Mouse (Mus musculus) olfactory bulb, adult 2 months (tissue): Measurements from ENCODE around the gene Sbno2. TPM values are rescaled to one million over a fixed set of nuclear protein-coding genes. Genes with fewer than 3 reads are reported as not detected.

Experiments used
- H3K27ac ChIP-seq: fragments of 200-500 bp; 2 replicates; pipeline ENCODE4 v1.5.1; 2012; ENCODE audit warnings: low read depth, low read length; ENCODE audit not compliant: insufficient read depth
- H3K4me1 ChIP-seq: fragments of 200-500 bp; 2 replicates; pipeline ENCODE4 v1.6.1; 2012; ENCODE audit warnings: low read length; ENCODE audit not compliant: control insufficient read depth, insufficient read depth
- H3K4me3 ChIP-seq: fragments of 200-500 bp; 2 replicates; pipeline ENCODE4 v1.5.1; 2012; ENCODE audit warnings: mild to moderate bottlenecking, low read depth, low read length, moderate library complexity; ENCODE audit not compliant: insufficient read depth
- CTCF ChIP-seq: fragments of 200-500 bp; IDR thresholded peaks from 2 replicates; pipeline ENCODE4 v1.5.1; 2012; ENCODE audit warnings: low read depth, mild to moderate bottlenecking, low read length, moderate library complexity; ENCODE audit not compliant: insufficient read depth
- POLR2A ChIP-seq: fragments of 200-500 bp; IDR thresholded peaks from 2 replicates; pipeline ENCODE4 v1.6.1; 2012; ENCODE audit warnings: mild to moderate bottlenecking, low read depth, low read length, moderate library complexity; ENCODE audit not compliant: insufficient read depth
- WGBS: fragments of 180-500 bp; shearing (Covaris S2); methylation state at CpG from one replicate; pipeline ENCODE4 v1.1.7; 2018; 5-methylcytosine and 5-hydroxymethylcytosine counted together
- polyA plus RNA-seq: library from polyadenylated mRNA; stranded (reverse); fragments of >200 nt; gene quantifications from 2 replicates; pipeline ENCODE4 v1.2.4, GENCODE M21; 2012; ENCODE audit warnings: low replicate concordance; ENCODE audit not compliant: missing spikeins, insufficient read depth, insufficient read length

Sbno2 gene
- polyA plus RNA-seq, 1 experiment = not detected

GRCm38 (mm10) chr10:80021320-80021641 is 84.1 kb downstream of the Sbno2 start:
- TF ChIP-seq POLR2A = no peak
- TF ChIP-seq CTCF = no peak
- Histone ChIP-seq H3K4me1 (peaks cover 3% of the 10 kb centered on the region), H3K4me3 (no peak overlapping the region), H3K27ac (no peak overlapping the region)
- 89% methylated on average over 13 of the region's 13 CpGs for WGBS

- TF ChIP-seq POLR2A (no peak), CTCF (no peak)
- WGBS = 83% methylated on average over 18 of the region's 18 CpGs
- H3K4me1 ChIP-seq = peaks cover 3% of the 10 kb centered on the region
- H3K4me3 ChIP-seq = no peak overlapping the region
- no peak overlapping the region for H3K27ac ChIP-seq
These were observed 84.6 kb downstream of the Sbno2 start for GRCm38 (mm10) chr10:80020603-80021319.

GRCm38 (mm10) chr10:80020191-80020590 is 85.2 kb downstream of the Sbno2 start:
- 43% methylated on average over 11 of the region's 11 CpGs for WGBS
- no peak for TF ChIP-seq POLR2A
- TF ChIP-seq CTCF = no peak
- no peak overlapping the region for H3K4me3 ChIP-seq
- H3K27ac ChIP-seq = no peak overlapping the region
- peaks cover 3% of the 10 kb centered on the region for H3K4me1 ChIP-seq

GRCm38 (mm10) chr10:80019471-80020131 is 85.8 kb downstream of the Sbno2 start:
- no peak for TF ChIP-seq POLR2A
- TF ChIP-seq CTCF = no peak
- Histone ChIP-seq H3K27ac (no peak overlapping the region), H3K4me3 (no peak overlapping the region), H3K4me1 (peaks cover 3% of the 10 kb centered on the region)
- WGBS = 27% methylated on average over 20 of the region's 20 CpGs

GRCm38 (mm10) chr10:80018739-80019297 is 86.6 kb downstream of the Sbno2 start:
- H3K4me3 ChIP-seq = no peak overlapping the region
- H3K27ac ChIP-seq = no peak overlapping the region
- 16% methylated on average over 15 of the region's 15 CpGs for WGBS
- H3K4me1 ChIP-seq = peaks cover 3% of the 10 kb centered on the region
- TF ChIP-seq CTCF = no peak
- TF ChIP-seq POLR2A = no peak

DNA sequence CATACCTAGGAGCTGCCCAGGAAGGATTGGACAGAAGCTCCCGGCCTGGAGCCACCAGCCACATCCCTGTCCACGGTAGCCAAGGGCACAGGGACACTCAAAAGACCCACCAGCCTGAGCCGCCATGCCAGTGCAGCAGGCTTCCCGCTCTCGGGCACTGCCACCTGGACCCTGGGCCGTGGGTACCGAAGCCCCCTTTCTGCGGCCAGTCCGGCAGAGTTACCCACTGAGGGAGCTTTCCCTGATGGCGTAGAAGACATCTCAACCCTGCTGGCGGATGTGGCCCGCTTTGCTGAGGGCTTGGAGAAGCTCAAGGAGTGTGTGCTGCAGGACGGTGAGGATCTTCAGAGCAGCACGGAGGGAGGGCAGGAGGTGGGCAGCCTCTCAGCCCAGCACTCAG is 87.6 kb downstream of the Sbno2 start:
- no peak overlapping the region for H3K27ac ChIP-seq
- H3K4me1 ChIP-seq = peaks cover 3% of the 10 kb centered on the region
- WGBS = 83% methylated on average over 14 of the region's 14 CpGs
- no peak overlapping the region for H3K4me3 ChIP-seq
- TF ChIP-seq POLR2A (no peak), CTCF (no peak)

DNA sequence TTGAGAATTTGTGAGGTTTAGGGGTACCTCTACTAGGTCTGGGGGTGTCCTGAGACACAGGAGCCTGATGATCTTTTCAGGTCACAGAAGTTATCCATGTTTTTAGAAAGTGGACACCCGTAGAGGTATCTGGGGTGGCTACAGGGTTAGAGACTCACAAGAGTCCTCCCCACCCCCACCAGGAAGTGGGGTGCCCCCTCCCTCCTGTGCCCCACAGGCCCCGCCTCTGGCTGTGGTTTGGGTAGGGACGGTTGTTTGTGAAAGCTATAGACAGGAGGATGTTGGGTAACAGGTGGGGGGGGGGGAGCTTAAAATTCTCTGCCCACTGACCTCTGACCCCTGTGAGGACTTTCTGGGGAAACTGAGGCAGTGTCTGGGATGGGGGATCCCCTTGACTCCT is 88.0 kb downstream of the Sbno2 start:
- peak overlapping the region; percentile 0; the same call in 1 of the 2 replicates for H3K4me3 ChIP-seq
- H3K4me1 ChIP-seq = peaks cover 3% of the 10 kb centered on the region
- TF ChIP-seq CTCF (no peak), POLR2A (no peak)
- WGBS = 85% methylated on average over 3 of the region's 3 CpGs
- 0 out of 2 replicates have a peak overlapping the region, but pooled peaks have one; percentile 18 for H3K27ac ChIP-seq

DNA sequence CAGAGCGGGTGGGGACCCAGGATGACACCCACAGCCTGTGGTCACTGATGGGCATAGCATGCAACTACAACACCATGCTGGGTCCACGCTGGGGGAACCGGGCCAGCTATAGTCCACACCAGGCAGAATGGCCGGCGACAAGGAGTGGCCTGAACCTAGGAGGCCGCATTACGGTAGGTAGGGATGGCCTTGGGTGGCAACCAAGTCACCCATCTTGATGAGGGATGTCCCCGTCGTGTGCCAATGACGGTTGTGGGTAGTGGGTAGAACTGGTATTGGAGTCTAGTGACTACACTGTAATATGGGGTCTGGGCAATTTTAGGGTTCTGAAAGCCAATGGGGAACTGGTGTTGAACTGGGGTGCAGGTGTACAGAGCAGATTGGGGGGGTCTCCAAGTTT is 88.4 kb downstream of the Sbno2 start:
- WGBS = 93% methylated on average over 10 of the region's 10 CpGs
- H3K27ac ChIP-seq = 0 out of 2 replicates have a peak overlapping the region, but pooled peaks have one; percentile 18
- peak overlapping the region; percentile 0 for H3K4me3 ChIP-seq
- TF ChIP-seq POLR2A (no peak), CTCF (no peak)
- H3K4me1 ChIP-seq = peaks cover 3% of the 10 kb centered on the region

- peak within 1 kb of the TSS; percentile 0 for H3K4me3 ChIP-seq
- WGBS = 77% methylated on average over 11 of the region's 11 CpGs
These were observed 88.9 kb downstream of the Sbno2 start, which contains the start of gene Arhgap45 for GRCm38 (mm10) chr10:80016511-80016910. Gene Arhgap45 (plus strand): TSS chr10:80016653.

More at GRCm38 (mm10) chr10:80016511-80016910, 88.9 kb downstream of the Sbno2 start, which contains the start of gene Arhgap45:
- H3K4me1 ChIP-seq = peaks cover 3% of the 10 kb centered on the region
- 0 out of 2 replicates have a peak within 1 kb of the TSS, but pooled peaks have one; percentile 18 for H3K27ac ChIP-seq
- TF ChIP-seq POLR2A (no peak), CTCF (no peak)
